Mouse (Mus musculus) small intestine, adult 2 months (tissue): ENCODE results near the gene Ints3. TPM values are rescaled to one million over a fixed set of nuclear protein-coding genes. Genes with fewer than 3 reads are reported as not detected.
A peak's percentile ranks its signal among the peaks of the same experiment; 100 is the strongest.

Source experiments
- H3K27ac ChIP-seq: fragments of 200-500 bp; 2 replicates; pipeline ENCODE4 v1.5.1; 2012; ENCODE audit warnings: low read depth, low read length, control low read depth, inconsistent platforms; ENCODE audit not compliant: insufficient read depth
- H3K27me3 ChIP-seq: fragments of 200-500 bp; 2 replicates; pipeline ENCODE4 v1.6.1; 2012; ENCODE audit warnings: mild to moderate bottlenecking, moderate library complexity, low read length, inconsistent platforms; ENCODE audit not compliant: control insufficient read depth, insufficient read depth
- H3K36me3 ChIP-seq: fragments of 200-500 bp; 2 replicates; pipeline ENCODE4 v1.6.1; 2012; ENCODE audit warnings: mild to moderate bottlenecking, low read length, control low read depth, inconsistent platforms; ENCODE audit not compliant: control insufficient read depth, insufficient read depth
- H3K4me1 ChIP-seq: fragments of 200-500 bp; 2 replicates; pipeline ENCODE4 v1.6.1; 2012; ENCODE audit warnings: low read length, inconsistent platforms, mixed read lengths; ENCODE audit not compliant: control insufficient read depth, insufficient read depth, insufficient read length
- H3K4me3 ChIP-seq: fragments of 200-500 bp; 2 replicates; pipeline ENCODE4 v1.5.1; 2012; ENCODE audit warnings: low read depth, mild to moderate bottlenecking, control low read depth, inconsistent platforms, low read length, moderate library complexity
- CTCF ChIP-seq: fragments of 200-500 bp; IDR thresholded peaks from 2 replicates; pipeline ENCODE4 v1.5.1; 2012; ENCODE audit warnings: low read depth, mild to moderate bottlenecking, control low read depth, inconsistent platforms, low read length, moderate library complexity, mixed read lengths; ENCODE audit not compliant: insufficient replicate concordance, insufficient read length; ENCODE audit errors: extremely low read depth
- POLR2A ChIP-seq: fragments of 200-500 bp; IDR thresholded peaks from 2 replicates; pipeline ENCODE4 v1.6.1; 2012; ENCODE audit warnings: low read depth, mild to moderate bottlenecking, control low read depth, inconsistent platforms, low read length, moderate library complexity
- WGBS: fragments of 180-500 bp; shearing (Covaris S2); methylation state at CpG from one replicate; pipeline ENCODE4 v1.1.7; 2018; 5-methylcytosine and 5-hydroxymethylcytosine counted together
- polyA plus RNA-seq: library from polyadenylated mRNA; depleted of rRNA; stranded (reverse); fragments of >200 nt; gene quantifications from 2 replicates; pipeline ENCODE4 v1.2.3, GENCODE M21; 2012

The Ints3 gene
- polyA plus RNA-seq, 1 experiment: 22.4 TPM

DNA sequence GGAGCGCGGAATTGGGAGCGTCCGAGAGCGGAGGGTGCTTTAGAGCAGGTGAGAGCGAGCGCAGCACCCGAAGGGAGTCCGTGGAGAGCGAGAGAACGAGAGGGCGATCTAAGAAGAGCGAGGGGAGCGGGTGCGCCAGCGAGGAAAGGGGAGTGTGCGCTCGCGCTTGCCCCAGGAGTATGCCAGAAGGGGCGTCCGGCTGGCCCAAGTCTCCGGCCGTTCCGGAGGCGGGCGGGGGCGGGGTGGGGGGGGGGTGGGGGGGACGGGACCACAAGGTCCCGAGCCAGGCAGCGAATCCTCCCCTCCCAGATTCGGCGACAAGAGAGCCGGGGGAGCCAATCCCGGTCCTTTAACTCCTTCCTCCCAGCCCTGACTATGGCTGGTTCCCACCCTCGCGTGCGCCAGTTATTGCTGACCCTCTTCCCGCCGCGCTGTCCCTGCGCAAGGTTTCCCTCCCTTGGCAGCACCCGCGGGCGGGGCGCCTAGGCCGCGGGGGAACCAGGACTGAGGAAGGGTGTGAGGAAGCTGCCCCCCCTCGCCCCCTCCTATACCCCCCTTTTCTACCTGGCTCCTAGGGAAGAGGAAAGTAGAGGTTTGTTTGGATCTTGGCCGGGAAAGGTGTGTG is 32.4 kb upstream of the Ints3 start, which contains the start of gene Npr1:
Gene Npr1 (minus strand): TSS at position 181 of the 625 bp plus-strand sequence.
- Histone ChIP-seq H3K27ac (no peak within 1 kb of the TSS), H3K36me3 (no peaks in the 10 kb centered on the region), H3K4me3 (peak within 1 kb of the TSS; percentile 63), H3K4me1 (no peaks in the 10 kb centered on the region), H3K27me3 (peaks cover 18% of the 10 kb centered on the region)
- under 1% methylated on average over 49 of the region's 49 CpGs for WGBS
- TF ChIP-seq POLR2A: no peak
- TF ChIP-seq CTCF: no peak

DNA sequence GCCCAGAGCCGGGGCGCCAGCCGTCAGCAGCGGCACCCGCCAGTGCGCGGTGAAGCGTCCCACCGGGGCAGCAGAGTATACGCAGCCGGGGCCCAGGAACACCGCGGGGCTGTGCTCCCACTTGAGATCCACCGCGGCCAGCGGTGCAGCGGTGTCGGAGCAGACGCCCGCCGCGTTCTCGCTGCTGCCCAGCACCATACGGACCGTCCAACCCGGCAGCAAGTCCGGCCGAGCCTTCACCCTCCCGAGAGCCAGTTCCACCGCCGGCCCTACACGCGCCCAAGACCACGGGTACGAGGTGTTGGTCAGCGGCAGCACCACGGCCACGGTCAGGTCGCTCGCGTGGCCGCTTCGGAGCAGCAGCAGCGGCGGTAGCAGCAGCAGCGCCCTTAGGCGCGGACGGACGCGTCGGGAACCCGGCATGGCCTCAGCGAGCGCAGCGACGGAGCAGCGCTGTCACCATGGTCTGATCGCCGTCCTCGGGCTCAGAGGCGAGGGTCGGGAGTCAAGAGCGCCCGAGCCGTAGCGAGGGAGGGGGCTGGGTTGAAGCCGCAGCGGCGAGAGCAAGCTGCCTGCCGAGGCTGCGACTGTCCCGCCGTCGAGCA is 31.8 kb upstream of the Ints3 start:
- Histone ChIP-seq H3K4me3 (peak overlapping the region; percentile 63), H3K36me3 (no peaks in the 10 kb centered on the region), H3K27me3 (peaks cover 18% of the 10 kb centered on the region), H3K4me1 (no peaks in the 10 kb centered on the region), H3K27ac (no peak overlapping the region)
- 3% methylated on average over 75 of the region's 75 CpGs for WGBS
- no peak for TF ChIP-seq POLR2A
- no peak for TF ChIP-seq CTCF

DNA sequence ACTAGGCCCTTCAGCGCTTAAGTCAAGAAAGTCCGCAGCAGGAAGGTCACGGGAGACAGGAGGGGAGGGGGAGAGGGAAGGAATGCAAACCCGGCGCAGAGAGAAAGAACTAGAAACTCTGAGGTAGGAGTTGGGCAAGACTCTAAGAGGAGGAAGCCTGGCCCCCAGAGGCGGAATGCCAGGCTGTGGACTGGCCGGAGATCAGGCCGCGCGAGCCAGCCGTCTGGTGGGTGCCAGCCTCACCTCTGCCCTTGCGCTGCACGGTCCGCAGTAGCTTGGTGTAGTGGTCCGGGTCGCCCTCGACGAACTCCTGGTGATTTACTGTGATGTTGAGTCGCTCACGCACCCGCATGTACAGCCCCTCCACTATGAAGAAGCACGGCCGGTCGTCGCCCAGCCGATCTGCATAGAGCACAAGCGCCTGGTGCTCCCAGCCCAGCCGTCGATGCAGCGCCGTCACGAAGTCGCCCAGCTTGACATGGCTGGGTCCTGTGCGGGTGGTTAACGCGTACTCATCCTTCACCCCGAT is 31.2 kb upstream of the Ints3 start:
- H3K36me3 ChIP-seq: no peaks in the 10 kb centered on the region
- no peaks in the 10 kb centered on the region for H3K4me1 ChIP-seq
- H3K4me3 ChIP-seq: peak overlapping the region; percentile 63
- peaks cover 18% of the 10 kb centered on the region for H3K27me3 ChIP-seq
- TF ChIP-seq CTCF (no peak), POLR2A (no peak)
- H3K27ac ChIP-seq: no peak overlapping the region
- WGBS: 43% methylated on average over 37 of the region's 37 CpGs

DNA sequence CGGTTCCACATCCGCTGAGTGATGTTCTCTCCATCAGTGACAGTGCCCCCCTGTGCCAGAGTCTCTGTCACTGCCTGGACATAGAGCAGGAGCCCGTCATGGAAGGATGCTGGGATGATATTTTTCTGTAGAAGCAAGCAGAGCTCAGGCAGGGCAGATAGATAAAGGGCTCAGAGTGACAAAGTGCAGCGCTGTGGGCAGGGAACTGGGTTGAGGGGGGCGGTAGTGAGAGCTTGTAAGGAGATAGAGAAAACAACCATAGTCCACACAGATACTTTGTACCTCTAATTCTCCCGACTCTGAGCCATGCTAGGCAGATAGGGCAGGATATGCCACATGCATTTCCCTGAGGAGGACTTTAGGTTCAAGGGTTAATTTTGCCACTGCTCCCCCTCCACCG is 29.2 kb upstream of the Ints3 start:
- Histone ChIP-seq H3K27me3 (peaks cover 18% of the 10 kb centered on the region), H3K4me1 (no peaks in the 10 kb centered on the region), H3K36me3 (no peaks in the 10 kb centered on the region), H3K4me3 (no peak overlapping the region), H3K27ac (no peak overlapping the region)
- WGBS: 35% methylated on average over 7 of the region's 7 CpGs
- TF ChIP-seq POLR2A (no peak), CTCF (no peak)

DNA sequence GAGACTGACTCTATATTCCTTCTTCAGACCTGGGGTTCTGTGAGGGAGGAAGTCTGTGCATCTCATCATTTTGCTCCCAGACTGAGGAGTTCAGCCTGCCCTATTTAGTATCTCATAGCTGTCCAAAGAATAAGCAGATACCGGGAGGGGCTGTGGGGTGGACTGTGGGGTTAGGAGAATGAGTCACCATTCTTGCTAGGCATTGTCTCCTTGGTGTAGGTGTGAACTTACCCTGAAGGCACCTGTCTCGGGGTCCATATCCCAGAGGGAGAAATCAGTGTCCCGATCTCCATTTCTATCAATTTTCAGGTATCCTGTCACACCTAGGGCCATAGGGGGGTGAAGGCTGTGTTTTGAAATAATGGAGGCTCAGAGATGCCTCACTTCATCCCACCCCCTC is 28.5 kb upstream of the Ints3 start:
- Histone ChIP-seq H3K27me3 (peaks cover 18% of the 10 kb centered on the region), H3K4me1 (no peaks in the 10 kb centered on the region), H3K36me3 (no peaks in the 10 kb centered on the region), H3K27ac (no peak overlapping the region), H3K4me3 (no peak overlapping the region)
- 82% methylated on average over 3 of the region's 3 CpGs for WGBS
- TF ChIP-seq CTCF (no peak), POLR2A (no peak)

DNA sequence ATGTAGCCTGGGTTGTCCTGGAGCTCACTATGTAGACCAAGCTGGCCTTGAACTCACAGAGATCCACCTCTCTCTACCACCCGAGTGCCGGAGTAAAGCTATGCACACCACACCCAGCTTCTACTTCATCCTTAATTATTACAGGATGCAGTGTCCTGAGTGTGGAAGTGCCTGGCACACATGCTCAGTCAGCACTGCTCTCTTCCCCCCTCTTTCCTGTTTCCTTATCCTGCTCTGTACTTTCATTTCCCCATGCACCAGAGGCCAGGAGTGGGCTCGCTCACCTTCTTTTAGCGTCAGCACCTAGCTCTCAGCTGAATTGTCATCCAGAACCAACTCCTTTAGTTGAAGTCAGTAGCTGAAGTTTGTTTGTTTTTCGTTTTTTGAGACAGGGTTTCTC is 26.9 kb upstream of the Ints3 start:
- no peak for TF ChIP-seq POLR2A
- no peak for TF ChIP-seq CTCF
- Histone ChIP-seq H3K27me3 (peaks cover 10% of the 10 kb centered on the region), H3K4me3 (no peak overlapping the region), H3K4me1 (no peaks in the 10 kb centered on the region), H3K27ac (no peak overlapping the region), H3K36me3 (no peaks in the 10 kb centered on the region)
- WGBS: 57% methylated on average over 5 of the region's 5 CpGs

DNA sequence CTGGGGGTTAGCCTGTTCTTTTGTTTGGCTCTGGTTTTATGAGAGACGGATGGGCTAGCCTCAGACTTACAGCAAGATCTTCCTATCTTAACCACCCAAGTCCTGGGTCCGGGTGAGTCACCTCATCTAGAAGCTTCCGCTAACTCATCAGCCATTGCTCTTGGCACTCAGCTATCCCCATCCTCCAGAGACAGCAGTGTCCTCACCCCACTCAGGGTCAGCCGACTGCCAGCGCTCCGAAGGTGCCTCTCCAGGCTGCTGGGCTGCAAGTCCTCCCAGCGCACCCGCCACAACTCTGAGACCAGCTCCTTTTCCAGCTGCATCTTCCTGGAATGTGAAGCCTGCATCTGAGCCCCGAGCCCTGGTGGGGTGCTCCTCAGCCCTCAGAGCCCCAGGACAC is 26.3 kb upstream of the Ints3 start:
- TF ChIP-seq CTCF: no peak
- WGBS: 78% methylated on average over 9 of the region's 9 CpGs
- peaks cover 4% of the 10 kb centered on the region for H3K27me3 ChIP-seq

More for the DNA sequence above, 26.3 kb upstream of the Ints3 start:
- H3K4me3 ChIP-seq: no peak overlapping the region
- no peak overlapping the region for H3K27ac ChIP-seq
- H3K36me3 ChIP-seq: no peaks in the 10 kb centered on the region
- no peaks in the 10 kb centered on the region for H3K4me1 ChIP-seq
